Mouse (Mus musculus) kidney, postnatal 0 days (tissue): ENCODE data around the gene Arid3a. TPM values are rescaled to one million over a fixed set of nuclear protein-coding genes. Genes with fewer than 3 reads are reported as not detected.
A peak's percentile ranks its signal among the peaks of the same experiment; 100 is the strongest.

Source experiments
- ATAC-seq: fragments of 200-750 bp; cut with Nextera tagmentation; replicated peaks from 2 replicates; pipeline ENCODE4 v1.8.0; 2017; ENCODE audit warnings: low read depth, moderate number of reproducible peaks, moderate TSS enrichment, moderate library complexity; ENCODE audit not compliant: low FRiP score
- DNase-seq: peaks from one replicate; pipeline ENCODE4 v3.0.0-alpha.2; 2016; ENCODE audit warnings: low spot score
- H3K27ac ChIP-seq: fragments of 300-500 bp; sonication (generic); 2 replicates; pipeline ENCODE4 v1.5.1; 2014; ENCODE audit warnings: mild to moderate bottlenecking
- H3K27me3 ChIP-seq: fragments of 300-500 bp; sonication (generic); 2 replicates; pipeline ENCODE4 v1.6.1; 2014; ENCODE audit warnings: low read length, mixed read lengths; ENCODE audit not compliant: insufficient read depth
- H3K36me3 ChIP-seq: fragments of 300-500 bp; sonication (generic); 2 replicates; pipeline ENCODE4 v1.6.1; 2014; ENCODE audit warnings: low read length, mixed read lengths; ENCODE audit not compliant: insufficient read depth
- H3K4me1 ChIP-seq: fragments of 300-500 bp; sonication (generic); replicated peaks from 2 replicates; pipeline ENCODE4 v1.6.1; 2014; ENCODE audit warnings: antibody characterized with exemption, low read length, mixed read lengths; ENCODE audit not compliant: insufficient read depth
- H3K4me2 ChIP-seq: fragments of 300-500 bp; sonication (generic); 2 replicates; pipeline ENCODE4 v1.6.1; 2014; ENCODE audit warnings: mild to moderate bottlenecking, low read length, moderate library complexity, mixed read lengths
- H3K4me3 ChIP-seq: fragments of 300-500 bp; sonication (generic); replicated peaks from 2 replicates; pipeline ENCODE4 v1.5.1; 2014; ENCODE audit warnings: low read depth, low read length
- H3K9ac ChIP-seq: fragments of 300-500 bp; sonication (generic); 2 replicates; pipeline ENCODE4 v1.6.1; 2014; ENCODE audit warnings: low read depth, low read length
- H3K9me3 ChIP-seq: fragments of 300-500 bp; sonication (generic); replicated peaks from 2 replicates; pipeline ENCODE4 v1.6.1; 2016; ENCODE audit warnings: low read length, inconsistent platforms, mixed read lengths
- CTCF ChIP-seq: IDR thresholded peaks from 2 replicates; pipeline ENCODE4 v1.5.1; 2016; ENCODE audit warnings: antibody characterized with exemption, low read depth, mild to moderate bottlenecking, moderate library complexity
- WGBS: fragments of 180-500 bp; shearing (Covaris S2); extraction: QIAGEN DNeasy Blood & Tissue Kit; methylation state at CpG from one replicate; pipeline ENCODE4 v1.1.7; 2014; 5-methylcytosine and 5-hydroxymethylcytosine counted together
- polyA plus RNA-seq: library from polyadenylated mRNA; unstranded; fragments of >200 nt; fragmentation: Nextera tagmentation; extraction: Ambion mirVana; gene quantifications from 2 replicates; pipeline ENCODE4 v1.2.1, GENCODE M21; 2015

Gene Arid3a
- polyA plus RNA-seq, 1 experiment from 2014 or later: 4.1 TPM

DNA sequence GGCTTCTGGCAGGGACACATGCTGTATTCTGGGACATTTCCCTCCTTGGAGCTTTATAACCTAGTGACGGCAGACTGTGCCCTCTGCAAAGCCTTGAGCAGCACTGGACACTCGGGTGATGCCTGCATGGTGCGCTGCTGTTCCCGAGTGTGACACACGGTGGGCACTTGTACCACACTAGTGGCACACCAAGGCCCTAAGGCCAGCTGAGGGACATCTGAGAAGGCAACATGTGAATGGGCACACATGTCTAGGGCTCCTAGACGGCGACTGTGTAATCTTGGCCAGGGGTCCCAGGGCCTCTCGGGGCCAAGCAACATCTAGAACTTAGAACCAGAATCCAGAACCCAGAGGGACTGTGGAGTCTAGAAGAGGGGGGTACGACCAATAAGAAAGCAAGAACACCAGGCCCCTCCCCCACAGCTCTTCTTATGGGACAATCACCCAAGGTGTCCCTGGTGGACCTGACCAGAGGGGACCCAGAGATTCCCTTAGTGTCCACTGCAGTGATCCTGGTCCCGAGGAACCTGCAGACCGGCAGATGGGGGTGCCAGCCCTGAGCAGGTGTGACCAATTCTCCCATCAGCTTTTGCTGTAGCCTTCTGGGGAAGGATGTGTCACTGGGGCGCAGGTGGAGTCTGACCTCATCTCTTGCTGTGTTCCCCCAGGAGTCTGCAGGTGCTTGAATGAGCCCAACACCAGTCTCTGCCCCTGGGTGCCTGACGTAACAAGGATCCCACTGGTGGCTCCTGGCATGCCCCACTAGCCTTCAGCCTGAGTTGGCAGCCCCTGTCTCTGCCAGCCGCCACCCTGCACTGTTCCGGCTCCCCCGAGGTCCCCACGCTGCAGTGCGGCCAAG is 3.4 kb downstream of the Arid3a start:
- H3K4me2 ChIP-seq: no peak overlapping the region; the same call in 1 of the 2 replicates
- H3K9me3 ChIP-seq: no peaks in the 10 kb centered on the region
- 81% methylated on average over 18 of the region's 18 CpGs for WGBS
- H3K9ac ChIP-seq: no peak overlapping the region
- no peak overlapping the region for H3K4me3 ChIP-seq
- no peaks in the 10 kb centered on the region for H3K27me3 ChIP-seq
- ATAC-seq (no peak), DNase-seq (no peak)
- H3K27ac ChIP-seq: peak overlapping the region; percentile 98; the same call in 1 of the 2 replicates
- H3K4me1 ChIP-seq: peaks cover 40% of the 10 kb centered on the region
- no peak for TF ChIP-seq CTCF
- H3K36me3 ChIP-seq: peaks cover 16% of the 10 kb centered on the region

- Histone ChIP-seq H3K9me3 (no peaks in the 10 kb centered on the region), H3K27ac (no peak overlapping the region), H3K9ac (peak overlapping the region; percentile 31; the same call in 1 of the 2 replicates), H3K4me2 (no peak overlapping the region), H3K36me3 (peaks cover 16% of the 10 kb centered on the region), H3K4me3 (no peak overlapping the region), H3K27me3 (no peaks in the 10 kb centered on the region), H3K4me1 (peaks cover 46% of the 10 kb centered on the region)
- WGBS: 84% methylated on average over 16 of the region's 16 CpGs
- DNase-seq: no peak
- no peak for TF ChIP-seq CTCF
- no peak for ATAC-seq
These were observed 4.0 kb downstream of the Arid3a start for GRCm38 (mm10) chr10:79930826-79931186.

DNA sequence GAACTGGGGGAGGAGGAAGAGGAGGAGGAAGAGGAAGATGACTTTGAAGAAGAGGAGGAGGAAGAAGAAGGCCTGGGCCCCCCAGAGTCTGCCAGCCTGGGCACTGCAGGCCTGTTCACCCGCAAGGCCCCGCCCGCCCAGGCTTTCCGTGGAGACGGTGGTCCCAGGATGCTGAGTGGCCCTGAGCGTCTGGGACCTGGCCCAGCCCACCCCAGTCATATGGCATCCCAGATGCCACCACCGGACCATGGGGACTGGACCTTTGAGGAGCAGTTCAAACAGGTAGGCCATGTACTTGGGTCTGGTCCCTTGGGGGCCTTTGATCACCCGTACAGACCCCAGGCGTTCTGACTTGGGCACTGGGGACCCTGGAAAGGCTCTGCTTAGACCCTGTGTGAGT is 5.0 kb downstream of the Arid3a start:
- Histone ChIP-seq H3K27me3 (no peaks in the 10 kb centered on the region), H3K4me1 (peaks cover 54% of the 10 kb centered on the region), H3K4me3 (no peak overlapping the region), H3K36me3 (peaks cover 16% of the 10 kb centered on the region), H3K4me2 (no peak overlapping the region), H3K27ac (peak overlapping the region; percentile 15; the same call in 1 of the 2 replicates), H3K9ac (no peak overlapping the region), H3K9me3 (no peaks in the 10 kb centered on the region)
- no peak for DNase-seq
- 78% methylated on average over 9 of the region's 9 CpGs for WGBS
- TF ChIP-seq CTCF: no peak
- ATAC-seq: no peak

DNA sequence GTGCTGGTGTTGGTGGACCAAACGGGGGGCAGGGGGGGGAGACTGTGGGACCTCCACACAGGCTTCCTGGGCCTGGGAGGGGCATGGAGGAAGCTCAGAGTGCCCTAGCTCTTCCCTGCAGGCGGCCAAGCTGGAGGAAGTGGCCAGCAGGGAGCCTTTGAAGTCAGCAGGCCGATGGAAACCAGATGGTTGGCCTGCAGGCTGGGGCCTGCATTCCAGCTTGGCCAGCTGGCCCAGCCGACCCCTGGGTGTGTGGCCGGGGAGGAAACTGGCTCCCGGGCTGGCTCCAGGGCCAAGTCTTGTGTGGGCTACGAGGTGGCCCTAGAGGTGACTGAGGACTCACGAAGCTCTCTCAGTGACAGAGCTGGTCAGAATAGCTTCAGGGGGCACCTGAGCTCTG is 5.9 kb downstream of the Arid3a start:
- WGBS: 18% methylated on average over 8 of the region's 8 CpGs
- Histone ChIP-seq H3K4me2 (peak overlapping the region; percentile 30; the same call in 1 of the 2 replicates), H3K27me3 (no peaks in the 10 kb centered on the region), H3K9ac (peak overlapping the region; percentile 18; the same call in 1 of the 2 replicates), H3K9me3 (no peaks in the 10 kb centered on the region), H3K27ac (peak overlapping the region; percentile 15), H3K4me3 (no peak overlapping the region), H3K36me3 (peaks cover 16% of the 10 kb centered on the region), H3K4me1 (peaks cover 63% of the 10 kb centered on the region)
- peak; percentile 11; the same call in 1 of the 2 replicates for ATAC-seq
- TF ChIP-seq CTCF: peak; percentile 11; the same call in 1 of the 2 replicates
- peak; percentile 90 for DNase-seq

GRCm38 (mm10) chr10:79933145-79933679 is 6.4 kb downstream of the Arid3a start:
- 69% methylated on average over 9 of the region's 9 CpGs for WGBS
- ATAC-seq (no peak), DNase-seq (no peak)
- Histone ChIP-seq H3K27ac (peak overlapping the region; percentile 15), H3K4me3 (no peak overlapping the region), H3K4me2 (0 out of 2 replicates have a peak overlapping the region, but pooled peaks have one; percentile 30), H3K9ac (peak overlapping the region; percentile 18; the same call in 1 of the 2 replicates), H3K27me3 (no peaks in the 10 kb centered on the region), H3K36me3 (peaks cover 16% of the 10 kb centered on the region), H3K4me1 (peaks cover 66% of the 10 kb centered on the region), H3K9me3 (no peaks in the 10 kb centered on the region)
- no peak for TF ChIP-seq CTCF

- no peak overlapping the region for H3K4me2 ChIP-seq
- no peaks in the 10 kb centered on the region for H3K9me3 ChIP-seq
- ATAC-seq: no peak
- peak overlapping the region; percentile 15; the same call in 1 of the 2 replicates for H3K27ac ChIP-seq
- H3K4me3 ChIP-seq: no peak overlapping the region
- H3K9ac ChIP-seq: no peak overlapping the region
- H3K27me3 ChIP-seq: no peaks in the 10 kb centered on the region
- TF ChIP-seq CTCF: no peak
- H3K36me3 ChIP-seq: peaks cover 16% of the 10 kb centered on the region
- H3K4me1 ChIP-seq: peaks cover 66% of the 10 kb centered on the region
- 67% methylated on average over 6 of the region's 6 CpGs for WGBS
- DNase-seq: no peak
These were observed 7.0 kb downstream of the Arid3a start for GRCm38 (mm10) chr10:79933861-79934260.
